Mouse (Mus musculus): ENCODE data around the gene Ppp2r2c. TPM values are rescaled to one million over a fixed set of nuclear protein-coding genes. Genes with fewer than 3 reads are reported as not detected.

Ppp2r2c gene
- total and polyA plus RNA-seq, 3 experiments = 0.06 to 0.96 (median 0.78) TPM

DNA sequence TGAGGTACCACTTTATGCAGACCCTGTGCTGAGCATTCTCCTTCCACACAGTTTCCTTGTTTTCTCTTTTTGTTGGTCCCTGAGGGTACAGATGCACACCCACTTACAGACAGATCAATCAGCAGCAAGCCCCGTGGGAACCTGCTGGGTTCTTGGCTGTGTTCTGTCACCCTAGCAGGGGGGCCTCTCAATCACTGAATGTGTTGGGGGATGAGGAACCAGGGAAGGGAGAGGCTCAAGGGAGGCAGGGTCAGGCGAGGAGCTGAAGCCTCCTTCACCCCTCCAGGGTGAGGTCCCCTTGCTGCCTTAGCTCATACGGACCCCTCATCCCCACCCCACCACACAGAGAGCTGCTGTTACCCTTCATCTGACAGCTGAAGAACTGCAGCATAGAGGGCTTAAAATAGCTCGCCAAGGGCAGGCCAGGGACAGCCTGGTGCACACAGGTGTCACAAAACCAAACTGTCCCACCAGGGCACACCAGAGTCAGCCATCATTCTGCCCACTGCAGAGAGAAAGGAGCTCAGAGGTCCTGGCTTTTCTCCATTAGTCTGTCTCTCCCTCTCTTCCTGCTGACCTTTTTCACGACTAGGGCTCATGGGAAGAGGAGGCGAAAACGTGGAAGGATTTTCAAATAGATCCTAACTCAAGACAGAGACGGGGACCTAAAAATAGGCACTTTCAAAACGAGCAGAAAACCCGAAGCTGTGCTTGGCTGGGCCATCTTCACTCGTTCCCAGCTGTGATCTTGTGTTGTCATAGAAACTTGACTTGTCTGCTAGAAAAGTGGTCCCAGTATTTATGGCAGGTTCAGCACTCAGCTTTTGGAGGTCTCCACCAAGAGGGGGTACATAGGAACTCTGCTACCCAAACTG lies 55.8 kb downstream of the Ppp2r2c start:
- Histone ChIP-seq H3K27ac (peak overlapping the region; percentile 84), H3K9ac (ENCODE audit: low read depth, low read length) (0 out of 2 replicates have a peak overlapping the region, but pooled peaks have one; percentile 34), H3K4me1 (ENCODE audit: control insufficient read depth, insufficient read depth, low read length) (peaks cover 2% of the 10 kb centered on the region; the same call in 1 of the 2 replicates), H3K36me3 (ENCODE audit: control insufficient read depth, insufficient read depth, low read length) (no peaks in the 10 kb centered on the region), H3K27me3 (ENCODE audit: control insufficient read depth, insufficient read depth, low read length) (no peaks in the 10 kb centered on the region), H3K79me2 (replicated peaks; ENCODE audit: control insufficient read depth, insufficient read depth, low read length) (no peaks in the 10 kb centered on the region), H3K4me3 (no peak overlapping the region)
- intact Hi-C loops (cut with DNase I) = no loop called here
- WGBS = 16% methylated on average over 11 of the region's 11 CpGs
- peak; percentile 50 to 60 for DNase-seq
- TF ChIP-seq EP300 (IDR thresholded peaks at IDR 0.05; ENCODE audit: insufficient read depth, low read depth, low read length) (no peak), CTCF (IDR thresholded peaks at IDR 0.05) (no peak), POLR2A (IDR thresholded peaks at IDR 0.05; ENCODE audit: insufficient read depth, low read depth, low read length) (no peak)

DNA sequence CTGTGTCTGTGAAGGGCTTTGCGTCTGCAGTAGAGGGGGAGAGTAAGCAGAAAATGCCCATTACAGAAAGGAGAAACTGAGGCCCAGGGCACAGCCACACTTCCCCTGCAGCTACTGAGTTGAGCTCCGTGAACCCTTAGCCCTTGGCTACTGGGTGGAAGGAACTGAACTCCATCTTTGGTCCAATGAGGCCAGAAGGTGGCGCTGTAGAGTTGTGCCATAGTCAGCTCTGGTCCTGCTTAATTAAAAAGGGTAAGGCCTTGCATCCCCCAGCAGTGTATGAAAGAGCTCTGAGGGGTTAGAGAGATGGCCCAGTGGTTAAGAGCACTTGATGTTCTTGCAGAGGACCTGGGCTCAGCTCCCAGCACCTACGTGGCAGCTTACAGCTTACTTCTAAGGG lies 60.4 kb downstream of the Ppp2r2c start:
- no peaks in the 10 kb centered on the region for H3K27me3 ChIP-seq (ENCODE audit: control insufficient read depth, insufficient read depth, low read length)
- no peak overlapping the region for H3K4me3 ChIP-seq
- intact Hi-C loops (cut with DNase I) = no loop called here
- H3K36me3 ChIP-seq (ENCODE audit: control insufficient read depth, insufficient read depth, low read length) = no peaks in the 10 kb centered on the region
- H3K79me2 ChIP-seq (replicated peaks; ENCODE audit: control insufficient read depth, insufficient read depth, low read length) = no peaks in the 10 kb centered on the region
- H3K9ac ChIP-seq (ENCODE audit: low read depth, low read length) = no peak overlapping the region
- no peak overlapping the region; the same call in 1 of the 2 replicates for H3K27ac ChIP-seq
- no peak for DNase-seq
- H3K4me1 ChIP-seq (ENCODE audit: control insufficient read depth, insufficient read depth, low read length) = peaks cover 2% of the 10 kb centered on the region; the same call in 1 of the 2 replicates
- TF ChIP-seq CTCF (IDR thresholded peaks at IDR 0.05) (peak; percentile 28), EP300 (IDR thresholded peaks at IDR 0.05; ENCODE audit: insufficient read depth, low read depth, low read length) (no peak)
- 57% methylated on average over 4 of the region's 4 CpGs for WGBS

DNA sequence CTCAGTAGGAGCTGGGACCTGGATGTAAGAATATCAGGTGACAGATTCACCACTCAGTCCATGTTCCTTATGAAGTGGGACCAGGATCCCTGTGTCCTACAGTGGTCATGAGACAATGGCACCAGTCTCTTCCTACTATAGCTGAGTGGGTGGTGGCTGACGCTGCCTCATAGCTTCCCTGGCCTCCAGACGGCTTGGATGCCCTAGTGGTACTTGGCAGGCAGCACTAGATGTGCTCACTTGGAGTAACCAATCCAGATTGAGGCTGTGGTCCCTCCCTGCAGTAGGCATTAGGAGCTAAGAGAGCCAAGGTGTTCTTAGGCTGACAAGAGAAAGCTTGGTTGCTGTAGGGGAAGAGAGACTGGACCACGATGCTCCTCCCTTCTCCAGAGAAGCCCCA lies 61.1 kb downstream of the Ppp2r2c start:
- Histone ChIP-seq H3K27me3 (ENCODE audit: control insufficient read depth, insufficient read depth, low read length) (no peaks in the 10 kb centered on the region), H3K36me3 (ENCODE audit: control insufficient read depth, insufficient read depth, low read length) (no peaks in the 10 kb centered on the region), H3K9ac (ENCODE audit: low read depth, low read length) (no peak overlapping the region), H3K27ac (peak overlapping the region; percentile 38; the same call in 1 of the 2 replicates), H3K4me1 (ENCODE audit: control insufficient read depth, insufficient read depth, low read length) (no peaks in the 10 kb centered on the region), H3K79me2 (replicated peaks; ENCODE audit: control insufficient read depth, insufficient read depth, low read length) (no peaks in the 10 kb centered on the region), H3K4me3 (no peak overlapping the region)
- intact Hi-C loops (cut with DNase I) = no loop called here
- 51% methylated on average over 3 of the region's 3 CpGs for WGBS
- TF ChIP-seq CTCF (IDR thresholded peaks at IDR 0.05) = no peak
- TF ChIP-seq POLR2A (IDR thresholded peaks at IDR 0.05; ENCODE audit: insufficient read depth, low read depth, low read length) = no peak
- TF ChIP-seq EP300 (IDR thresholded peaks at IDR 0.05; ENCODE audit: insufficient read depth, low read depth, low read length) = no peak
- DNase-seq = peak in 1 of 2 experiments; percentile 45

DNA sequence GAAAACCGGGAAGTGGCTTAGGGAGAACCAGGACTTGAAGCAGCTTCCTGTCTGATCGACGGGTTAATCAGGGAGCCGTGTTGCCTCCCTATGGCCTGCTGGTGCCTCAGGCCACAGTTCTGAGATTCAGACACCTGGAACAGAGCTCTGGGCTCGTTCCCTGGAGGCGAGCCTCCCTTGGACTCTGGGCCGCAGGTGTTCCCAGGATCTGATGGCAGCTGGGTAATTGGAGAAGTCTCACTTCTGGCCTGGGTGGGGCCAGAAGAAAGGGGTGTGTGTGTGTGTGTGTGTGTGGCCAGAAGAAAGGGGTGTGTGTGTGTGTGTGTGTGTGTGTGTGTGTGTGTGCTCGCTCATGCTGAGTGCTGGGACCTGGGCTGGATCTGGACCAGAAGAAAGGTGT lies 65.1 kb downstream of the Ppp2r2c start:
- intact Hi-C loops (cut with DNase I) = no loop called here
- 65% methylated on average over 8 of the region's 8 CpGs for WGBS
- DNase-seq = no peak
- Histone ChIP-seq H3K79me2 (replicated peaks; ENCODE audit: control insufficient read depth, insufficient read depth, low read length) (no peaks in the 10 kb centered on the region), H3K27me3 (ENCODE audit: control insufficient read depth, insufficient read depth, low read length) (no peaks in the 10 kb centered on the region), H3K9ac (ENCODE audit: low read depth, low read length) (no peak overlapping the region), H3K4me3 (no peak overlapping the region), H3K36me3 (ENCODE audit: control insufficient read depth, insufficient read depth, low read length) (no peaks in the 10 kb centered on the region), H3K27ac (no peak overlapping the region), H3K4me1 (ENCODE audit: control insufficient read depth, insufficient read depth, low read length) (no peaks in the 10 kb centered on the region; the same call in 1 of the 2 replicates)
- TF ChIP-seq POLR2A (IDR thresholded peaks at IDR 0.05; ENCODE audit: insufficient read depth, low read depth, low read length) (no peak), EP300 (IDR thresholded peaks at IDR 0.05; ENCODE audit: insufficient read depth, low read depth, low read length) (no peak), CTCF (IDR thresholded peaks at IDR 0.05) (no peak)

GRCm38 (mm10) chr5:36935486-36936473 lies 67.5 kb downstream of the Ppp2r2c start:
- Histone ChIP-seq H3K79me2 (replicated peaks; ENCODE audit: control insufficient read depth, insufficient read depth, low read length) (no peaks in the 10 kb centered on the region), H3K9ac (ENCODE audit: low read depth, low read length) (0 out of 2 replicates have a peak overlapping the region, but pooled peaks have one; percentile 5), H3K4me1 (ENCODE audit: control insufficient read depth, insufficient read depth, low read length) (no peaks in the 10 kb centered on the region; the same call in 1 of the 2 replicates), H3K27me3 (ENCODE audit: control insufficient read depth, insufficient read depth, low read length) (no peaks in the 10 kb centered on the region), H3K4me3 (no peak overlapping the region), H3K27ac (peak overlapping the region; percentile 84), H3K36me3 (ENCODE audit: control insufficient read depth, insufficient read depth, low read length) (no peaks in the 10 kb centered on the region)
- WGBS = 42% methylated on average over 17 of the region's 17 CpGs
- intact Hi-C loops (cut with DNase I) = no loop called here
- TF ChIP-seq EP300 (IDR thresholded peaks at IDR 0.05; ENCODE audit: insufficient read depth, low read depth, low read length) = 0 out of 2 replicates have a peak, but pooled peaks have one; percentile 39
- no peak for TF ChIP-seq CTCF (IDR thresholded peaks at IDR 0.05)
- DNase-seq = peak; percentile 40 to 44
